Mouse (Mus musculus) thymus, adult 2 months (tissue): Measurements from ENCODE around the gene Smap1.

Experiments used
- CTCF ChIP-seq: fragments of 200-500 bp; IDR thresholded peaks from 2 replicates; pipeline ENCODE4 v1.5.1; 2012; ENCODE audit warnings: mild to moderate bottlenecking, control low read depth, low read length, moderate library complexity, borderline replicate concordance; ENCODE audit not compliant: control insufficient read depth, poor library complexity, insufficient read depth; ENCODE audit errors: extremely low read depth
- POLR2A ChIP-seq: fragments of 200-500 bp; IDR thresholded peaks from 2 replicates; pipeline ENCODE4 v1.6.1; 2012; ENCODE audit warnings: mild to moderate bottlenecking, low read length, control low read depth, moderate library complexity; ENCODE audit not compliant: control insufficient read depth, poor library complexity, insufficient read depth; ENCODE audit errors: extremely low read depth

GRCm38 (mm10) chr1:23966226-23966625, 44.1 kb upstream of the Smap1 start:
- TF ChIP-seq POLR2A: no peak
- no peak for TF ChIP-seq CTCF
